Mouse (Mus musculus) frontal cortex, postnatal 14 days (tissue): Measurements from ENCODE around the gene Krtap1-4.
"Not testable (repeated sequence)": the region's sequence is repeated elsewhere in the genome, so short reads cannot be mapped to it uniquely, and the experiment has no call there.

Experiments used
- DNase-seq, 2 experiments: peaks; one replicate each; pipeline ENCODE4 v3.0.0; 2022; ENCODE audit warnings: low spot score in 2 of 2

Krtap1-4 gene

GRCm38 (mm10) chr11:99583245-99583704 lies at the start of gene Krtap1-4:
Gene Krtap1-4 (minus strand): TSS chr11:99583654.
- no peak for DNase-seq

- no peak for DNase-seq
Measured at GRCm38 (mm10) chr11:99630890-99631289, 47.4 kb upstream of the Krtap1-4 start.

- DNase-seq: no peak
Measured at GRCm38 (mm10) chr11:99628138-99628537, 44.7 kb upstream of the Krtap1-4 start, which contains the start of gene Krtap4-1. Gene Krtap4-1 (minus strand): TSS chr11:99628238.

GRCm38 (mm10) chr11:99620335-99620734 lies 36.9 kb upstream of the Krtap1-4 start, which contains the start of gene Gm11562:
Gene Gm11562 (minus strand): TSS chr11:99620435.
- DNase-seq: no peak

DNA sequence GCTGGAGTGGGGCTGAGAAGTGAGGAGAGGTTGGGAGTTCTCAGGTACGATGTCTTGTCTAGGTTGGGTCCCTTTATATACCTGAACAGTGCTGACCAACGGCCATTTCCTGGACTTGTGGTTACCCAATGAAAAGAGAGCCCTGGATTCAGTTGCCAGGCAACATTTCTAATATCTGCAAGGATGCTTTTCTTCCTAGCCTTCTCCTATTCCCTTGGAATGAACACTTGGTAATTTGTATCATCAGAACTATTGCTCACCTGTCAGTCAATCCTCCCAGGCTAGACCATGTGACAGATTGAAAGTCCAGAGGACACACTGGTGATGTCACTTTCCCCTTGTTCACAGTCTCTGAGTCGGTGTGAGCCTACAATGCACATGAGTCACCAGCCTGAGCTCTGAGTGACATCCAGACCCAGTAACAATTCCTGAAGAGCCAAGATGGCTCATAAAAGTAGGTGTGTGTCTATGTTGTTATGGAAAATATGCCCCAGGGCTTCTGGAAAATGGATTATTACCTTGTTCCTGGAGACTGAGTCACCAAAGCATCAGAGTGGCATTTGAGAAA lies 31.4 kb upstream of the Krtap1-4 start, which contains the start of gene Krtap2-4:
TSS of gene Krtap2-4 (minus strand) at position 51 of the 568 bp plus-strand sequence.
- DNase-seq: no peak

- not testable (repeated sequence) for DNase-seq
Measured at GRCm38 (mm10) chr11:99610089-99610488, 26.6 kb upstream of the Krtap1-4 start, which contains the start of gene Gm11937. Gene Gm11937 (minus strand): TSS chr11:99610189.

- DNase-seq: peak; percentile 5 to 10
Measured at GRCm38 (mm10) chr11:99609126-99609525, 25.7 kb upstream of the Krtap1-4 start.

GRCm38 (mm10) chr11:99603208-99603607 lies 19.8 kb upstream of the Krtap1-4 start, which contains the start of gene Gm11938:
Gene Gm11938 (minus strand): TSS chr11:99603308.
- not testable (repeated sequence) for DNase-seq

- not testable (repeated sequence) for DNase-seq
Measured at GRCm38 (mm10) chr11:99597742-99598141, 14.3 kb upstream of the Krtap1-4 start, which contains the start of gene Krtap9-3. Gene Krtap9-3 (minus strand): TSS chr11:99598105.

- DNase-seq: no peak
Measured at GRCm38 (mm10) chr11:99590981-99591380, 7.5 kb upstream of the Krtap1-4 start, which contains the start of gene Krtap1-3. Gene Krtap1-3 (minus strand): TSS chr11:99591339.

GRCm38 (mm10) chr11:99585096-99585495 lies 1.6 kb upstream of the Krtap1-4 start:
- DNase-seq: no peak

DNA sequence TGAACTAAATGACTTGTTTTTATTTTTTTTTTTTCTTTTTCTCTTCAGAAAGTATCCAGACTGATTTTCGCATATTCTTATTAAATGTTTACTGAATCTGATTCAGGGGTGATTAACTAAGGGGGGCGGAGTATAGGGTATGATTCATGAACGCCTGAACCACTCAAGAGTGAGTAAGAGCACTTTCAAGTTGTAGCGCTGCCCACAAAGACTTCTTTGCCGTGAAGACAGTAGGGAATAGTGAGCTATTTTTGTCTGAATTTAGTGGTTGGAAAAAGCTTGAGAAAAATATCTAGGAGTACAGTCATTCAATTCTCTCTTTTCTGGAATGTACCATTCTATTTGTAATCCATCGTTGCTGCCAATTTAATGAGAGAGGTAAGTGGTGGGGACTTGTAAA lies 1.9 kb downstream of the Krtap1-4 start:
- DNase-seq: no peak

DNA sequence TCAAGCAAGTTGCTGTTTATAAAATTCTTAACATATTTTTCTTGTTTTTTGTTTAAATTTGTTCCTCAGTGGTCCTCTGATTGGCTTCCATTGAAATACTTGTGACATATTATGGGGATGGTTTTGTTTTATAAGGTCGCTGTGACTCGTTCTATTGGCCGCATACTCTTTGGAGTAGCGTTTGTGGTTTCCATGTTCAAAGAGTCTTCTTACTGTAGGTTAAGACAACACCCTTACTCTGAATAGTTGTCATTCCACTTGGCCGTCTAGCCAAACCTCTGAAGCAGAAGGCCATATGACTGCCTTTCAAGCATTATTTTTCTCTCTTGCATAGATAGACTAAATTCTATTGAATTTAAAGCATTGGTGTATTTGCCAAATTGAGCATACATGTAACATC lies 2.4 kb downstream of the Krtap1-4 start:
- DNase-seq: no peak

DNA sequence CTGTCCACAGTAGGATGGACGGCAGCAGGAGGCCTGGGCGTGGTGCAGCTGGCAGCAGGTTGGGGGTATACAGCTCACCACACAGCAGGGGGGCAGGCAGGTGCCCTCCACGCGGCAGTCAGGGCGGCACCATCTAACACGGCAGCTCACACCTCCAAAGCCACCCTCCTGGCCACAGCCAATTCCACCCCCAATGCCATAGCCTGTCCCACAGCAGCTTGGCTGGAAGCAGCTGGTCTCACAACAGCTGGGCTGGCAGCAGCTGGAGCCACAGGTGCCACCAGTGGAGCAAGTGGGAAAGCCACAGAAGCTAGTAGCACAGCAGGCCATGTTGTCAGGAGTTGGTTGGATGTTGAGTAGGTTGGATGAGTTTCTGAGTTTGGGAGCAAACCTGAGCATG lies 2.8 kb downstream of the Krtap1-4 start, which contains the start of gene Krtap1-5:
TSS of gene Krtap1-5 (minus strand) at position 381 of the 400 bp plus-strand sequence.
- DNase-seq: no peak

DNA sequence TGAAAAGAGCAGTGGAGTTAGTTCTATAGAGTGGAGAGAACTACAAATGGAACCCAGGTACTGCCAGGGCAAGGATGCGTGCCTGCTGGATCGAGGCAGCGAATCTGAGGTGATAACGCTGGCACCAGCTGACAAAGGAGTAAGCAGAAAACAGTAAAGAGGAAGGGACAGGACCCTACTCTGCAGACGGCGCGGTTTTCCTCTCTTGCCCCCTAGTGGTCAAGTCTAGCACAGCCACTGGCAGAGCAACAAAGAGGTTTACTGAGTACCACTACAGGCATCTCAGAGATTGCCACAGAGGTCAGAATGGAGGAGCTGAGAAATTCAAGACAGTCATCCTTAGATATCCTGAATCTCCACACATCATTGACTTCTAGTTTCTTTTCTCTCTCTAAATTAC lies 9.3 kb downstream of the Krtap1-4 start:
- peak; percentile 18 to 63 for DNase-seq

DNA sequence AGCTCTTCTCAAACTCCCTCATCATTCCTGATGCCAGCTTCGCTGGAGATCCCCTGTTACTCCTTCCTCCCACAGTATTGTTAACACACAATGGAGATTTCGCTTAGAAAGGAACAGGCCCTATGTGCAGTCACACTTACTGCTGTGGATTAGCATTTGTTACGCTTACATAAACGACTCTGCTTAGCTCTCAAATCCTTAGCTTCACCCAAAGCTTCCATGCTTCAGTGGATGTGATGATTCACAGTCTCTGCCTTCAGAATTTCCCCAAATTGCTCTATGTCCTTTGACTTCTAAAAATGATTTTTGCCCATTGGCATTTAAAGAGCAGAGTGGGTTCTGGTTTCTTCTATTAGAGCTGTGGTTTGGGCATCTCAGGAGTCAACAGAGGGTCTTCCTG lies 10.3 kb downstream of the Krtap1-4 start:
- no peak for DNase-seq

GRCm38 (mm10) chr11:99566530-99566929 lies 16.9 kb downstream of the Krtap1-4 start, which contains the start of gene Krtap3-1:
Gene Krtap3-1 (minus strand): TSS chr11:99566630.
- no peak for DNase-seq

- DNase-seq: no peak
Measured at GRCm38 (mm10) chr11:99562580-99562979, 20.9 kb downstream of the Krtap1-4 start.

- DNase-seq: no peak
Measured at GRCm38 (mm10) chr11:99559366-99559765, 24.1 kb downstream of the Krtap1-4 start, which contains the start of gene Gm11939. Gene Gm11939 (minus strand): TSS chr11:99559466.

GRCm38 (mm10) chr11:99557976-99558745 lies 25.3 kb downstream of the Krtap1-4 start:
- no peak for DNase-seq

GRCm38 (mm10) chr11:99556753-99557152 lies 26.7 kb downstream of the Krtap1-4 start, which contains the start of gene Krtap3-2:
Gene Krtap3-2 (minus strand): TSS chr11:99556853.
- no peak for DNase-seq

- DNase-seq: no peak
Measured at GRCm38 (mm10) chr11:99556195-99556594, 27.3 kb downstream of the Krtap1-4 start.
